Mouse (Mus musculus): ENCODE measurements around the gene Acadsb.

DNA sequence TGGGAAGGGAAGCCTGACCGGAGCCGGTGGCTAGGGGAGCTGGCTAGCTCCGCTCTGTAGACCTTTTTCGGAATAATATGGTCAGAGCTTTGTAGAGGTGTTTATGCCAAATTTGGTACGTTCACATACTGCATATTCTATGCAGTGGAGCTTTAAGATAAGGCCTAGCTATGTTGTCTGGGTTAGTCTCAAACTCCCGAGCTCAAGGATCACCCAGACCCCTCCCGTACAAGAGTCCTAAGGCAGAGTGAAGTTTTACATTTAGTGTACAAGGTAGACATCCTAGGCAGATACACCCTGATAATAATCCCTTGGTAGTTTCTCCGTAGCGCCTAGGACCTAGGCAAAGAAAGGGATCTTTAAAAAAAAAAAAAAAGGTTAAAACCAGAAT, 38.9 kb upstream of the Acadsb start:
- TF ChIP-seq CTCF (IDR thresholded peaks at IDR 0.05; ENCODE audit: borderline replicate concordance, insufficient read depth, low read length) = no peak
- TF ChIP-seq POLR2A (IDR thresholded peaks at IDR 0.05; ENCODE audit: low read depth, low read length) = no peak
